Mouse (Mus musculus) MEL (cell line): ENCODE data around the gene Tnfrsf25. TPM values are rescaled to one million over a fixed set of nuclear protein-coding genes. Genes with fewer than 3 reads are reported as not detected.

ENCODE experiments used
- DNase-seq: peaks from one replicate; pipeline ENCODE4 v3.0.0; 2011; ENCODE audit warnings: low read depth, low spot score
- H3K27ac ChIP-seq: 2 replicates; pipeline ENCODE4 v1.5.1; 2012; ENCODE audit warnings: low read depth, mild to moderate bottlenecking, control low read depth, low read length, moderate library complexity; ENCODE audit not compliant: control insufficient read depth
- H3K27me3 ChIP-seq, 2 experiments: fragments of 150-350 bp in 1 of 2; sonication (generic) in 1 of 2; 2 replicates each; pipeline ENCODE4 v1.6.1; 2012; ENCODE audit warnings: low read length in 2 of 2, mild to moderate bottlenecking in 2 of 2, improper control_type of control experiment in 1 of 2, moderate library complexity in 1 of 2; ENCODE audit not compliant: insufficient read depth in 2 of 2, control insufficient read depth in 1 of 2
- H3K36me3 ChIP-seq, 2 experiments: 2 replicates each; pipeline ENCODE4 v1.6.1; 2012 to 2014; ENCODE audit warnings: low read length in 2 of 2, improper control_type of control experiment in 1 of 2, inconsistent platforms in 1 of 2, mild to moderate bottlenecking in 1 of 2; ENCODE audit not compliant: insufficient read depth in 2 of 2, control insufficient read depth in 1 of 2
- H3K4me1 ChIP-seq, 2 experiments: fragments of 150-350 bp in 1 of 2; sonication (generic) in 1 of 2; 2 replicates each; pipeline ENCODE4 v1.6.1; 2012; ENCODE audit warnings: low read length in 2 of 2, improper control_type of control experiment in 1 of 2, mild to moderate bottlenecking in 1 of 2; ENCODE audit not compliant: insufficient read depth in 2 of 2, control insufficient read depth in 1 of 2
- H3K4me3 ChIP-seq, 2 experiments: fragments of 150-350 bp in 1 of 2; sonication (generic) in 1 of 2; 2 replicates each; pipeline ENCODE4 v1.5.1; 2012; ENCODE audit warnings: low read depth in 2 of 2, low read length in 2 of 2, mild to moderate bottlenecking in 2 of 2, moderate library complexity in 2 of 2, control low read depth in 1 of 2, improper control_type of control experiment in 1 of 2; ENCODE audit not compliant: control insufficient read depth in 1 of 2, insufficient read depth in 1 of 2
- H3K79me2 ChIP-seq: 2 replicates; pipeline ENCODE4 v1.6.1; 2012; ENCODE audit warnings: mild to moderate bottlenecking, low read length, moderate library complexity; ENCODE audit not compliant: control insufficient read depth, poor library complexity, insufficient read depth
- H3K9ac ChIP-seq: 2 replicates; pipeline ENCODE4 v1.6.1; 2012; ENCODE audit warnings: low read depth, mild to moderate bottlenecking, control low read depth, low read length, moderate library complexity; ENCODE audit not compliant: control insufficient read depth, poor library complexity, severe bottlenecking
- H3K9me3 ChIP-seq: fragments of 150-350 bp; sonication (generic); replicated peaks from 2 replicates; pipeline ENCODE4 v1.6.1; 2012; ENCODE audit warnings: mild to moderate bottlenecking, low read length, improper control_type of control experiment, moderate library complexity; ENCODE audit not compliant: insufficient read depth
- BHLHE40 ChIP-seq: IDR thresholded peaks from 2 replicates; pipeline ENCODE4 v1.6.1; 2012; ENCODE audit warnings: low read depth, mild to moderate bottlenecking, inconsistent platforms, low read length, improper control_type of control experiment, borderline replicate concordance
- CTCF ChIP-seq, 3 experiments: IDR thresholded peaks in 2 of 3; conservative IDR thresholded peaks in 1 of 3; 2 replicates each; pipeline ENCODE4 v1.5.1; 2011 to 2012; ENCODE audit warnings: low read length in 3 of 3, low read depth in 2 of 3, mild to moderate bottlenecking in 2 of 3, improper control_type of control experiment in 1 of 3, inconsistent platforms in 1 of 3, mixed read lengths in 1 of 3, moderate library complexity in 1 of 3; ENCODE audit not compliant: control insufficient read depth in 1 of 3, insufficient read depth in 1 of 3, poor library complexity in 1 of 3, severe bottlenecking in 1 of 3
- EP300 ChIP-seq, 2 experiments: IDR thresholded peaks; 2 replicates each; pipeline ENCODE4 v1.6.1; 2011; ENCODE audit warnings: improper control_type of control experiment in 2 of 2, low read length in 2 of 2, low read depth in 1 of 2, mild to moderate bottlenecking in 1 of 2
- ETS1 ChIP-seq: IDR thresholded peaks from 2 replicates; pipeline ENCODE4 v1.6.1; 2012; ENCODE audit warnings: low read depth, mild to moderate bottlenecking, inconsistent platforms, low read length, improper control_type of control experiment, moderate library complexity
- GABPA ChIP-seq: IDR thresholded peaks from 2 replicates; pipeline ENCODE4 v1.6.1; 2012; ENCODE audit warnings: low read depth, mild to moderate bottlenecking, inconsistent platforms, low read length, improper control_type of control experiment, moderate library complexity
- HCFC1 ChIP-seq: IDR thresholded peaks from 2 replicates; pipeline ENCODE4 v1.6.1; 2012; ENCODE audit warnings: low read depth, mild to moderate bottlenecking, inconsistent platforms, low read length, improper control_type of control experiment, moderate library complexity
- JUND ChIP-seq: IDR thresholded peaks from 2 replicates; pipeline ENCODE4 v1.6.1; 2011; ENCODE audit warnings: low read depth, mild to moderate bottlenecking, improper control_type of control experiment, low read length
- KAT2A ChIP-seq: conservative IDR thresholded peaks from 2 replicates; pipeline ENCODE4 v1.6.1; 2012; ENCODE audit warnings: low read depth, low read length, improper control_type of control experiment, inconsistent platforms
- MAZ ChIP-seq: IDR thresholded peaks from 2 replicates; pipeline ENCODE4 v1.6.1; 2012; ENCODE audit warnings: low read depth, mild to moderate bottlenecking, inconsistent platforms, low read length, improper control_type of control experiment
- MEF2A ChIP-seq: IDR thresholded peaks from 2 replicates; pipeline ENCODE4 v1.6.1; 2014; ENCODE audit warnings: low read depth, mild to moderate bottlenecking, inconsistent platforms, low read length, improper control_type of control experiment; ENCODE audit not compliant: poor library complexity, insufficient replicate concordance, severe bottlenecking; ENCODE audit errors: extremely low read depth
- MXI1 ChIP-seq: IDR thresholded peaks from 2 replicates; pipeline ENCODE4 v1.6.1; 2011; ENCODE audit warnings: mild to moderate bottlenecking, low read depth, low read length, improper control_type of control experiment
- MYB ChIP-seq: IDR thresholded peaks from 2 replicates; pipeline ENCODE4 v1.6.1; 2011; ENCODE audit warnings: mild to moderate bottlenecking, low read depth, low read length, improper control_type of control experiment
- MYC ChIP-seq: IDR thresholded peaks from 2 replicates; pipeline ENCODE4 v1.6.1; 2011; ENCODE audit warnings: low read depth, mild to moderate bottlenecking, low read length, improper control_type of control experiment, moderate library complexity
- NELFE ChIP-seq: IDR thresholded peaks from 2 replicates; pipeline ENCODE4 v1.6.1; 2011; ENCODE audit warnings: low read depth, low read length, improper control_type of control experiment
- POLR2A ChIP-seq, 2 experiments: IDR thresholded peaks; 2 replicates each; pipeline ENCODE4 v1.6.1; 2011 to 2012; ENCODE audit warnings: low read length in 2 of 2, mild to moderate bottlenecking in 2 of 2, control low read depth in 1 of 2, improper control_type of control experiment in 1 of 2, low read depth in 1 of 2, moderate library complexity in 1 of 2; ENCODE audit not compliant: control insufficient read depth in 1 of 2, insufficient read depth in 1 of 2, poor library complexity in 1 of 2
- RAD21 ChIP-seq: IDR thresholded peaks from 2 replicates; pipeline ENCODE4 v1.6.1; 2011; ENCODE audit warnings: mild to moderate bottlenecking, low read depth, low read length, improper control_type of control experiment
- SIN3A ChIP-seq: IDR thresholded peaks from 2 replicates; pipeline ENCODE4 v1.6.1; 2012; ENCODE audit warnings: low read length, improper control_type of control experiment, inconsistent platforms
- SMC3 ChIP-seq: IDR thresholded peaks from 2 replicates; pipeline ENCODE4 v1.6.1; 2011; ENCODE audit warnings: low read depth, low read length, improper control_type of control experiment
- TAL1 ChIP-seq: IDR thresholded peaks from 2 replicates; pipeline ENCODE4 v1.6.1; 2012; ENCODE audit warnings: mild to moderate bottlenecking, inconsistent platforms, low read length, moderate library complexity, mixed read lengths
- TBP ChIP-seq: IDR thresholded peaks from 2 replicates; pipeline ENCODE4 v1.8.0; 2011; ENCODE audit warnings: low read depth, low read length, improper control_type of control experiment
- TCF12 ChIP-seq: IDR thresholded peaks from 2 replicates; pipeline ENCODE4 v1.6.1; 2014; ENCODE audit warnings: low read depth, mild to moderate bottlenecking, inconsistent platforms, low read length, improper control_type of control experiment, moderate library complexity
- USF1 ChIP-seq: IDR thresholded peaks from 2 replicates; pipeline ENCODE4 v1.6.1; 2014; ENCODE audit warnings: low read depth, mild to moderate bottlenecking, inconsistent platforms, low read length, improper control_type of control experiment, moderate library complexity
- USF2 ChIP-seq, 2 experiments: IDR thresholded peaks; 2 replicates each; pipeline ENCODE4 v1.6.1; 2011 to 2012; ENCODE audit warnings: improper control_type of control experiment in 2 of 2, low read length in 2 of 2, borderline replicate concordance in 1 of 2, inconsistent platforms in 1 of 2, low read depth in 1 of 2, mild to moderate bottlenecking in 1 of 2; ENCODE audit not compliant: insufficient read depth in 1 of 2
- ZMIZ1 ChIP-seq: IDR thresholded peaks from 2 replicates; pipeline ENCODE4 v1.6.1; 2012; ENCODE audit warnings: low read depth, mild to moderate bottlenecking, inconsistent platforms, low read length, improper control_type of control experiment, moderate library complexity
- polyA plus RNA-seq, 2 experiments: library from polyadenylated mRNA; stranded (reverse) in 1 of 2; unstranded in 1 of 2; fragments of >175 nt in 1 of 2; fragments of >200 nt in 1 of 2; gene quantifications; 2 replicates each; pipeline versions ENCODE4 v1.2.1 to v1.2.4; 2012; ENCODE audit warnings: low replicate concordance in 2 of 2, low read depth in 1 of 2; ENCODE audit not compliant: insufficient read length in 2 of 2, insufficient read depth in 1 of 2, missing spikeins in 1 of 2
- total RNA-seq: library from RNA; depleted of rRNA; stranded (reverse); fragments of 300-350 nt; gene quantifications from 2 replicates; pipeline ENCODE4 v1.2.3, GENCODE M21; 2012

The Tnfrsf25 gene
- total and polyA plus RNA-seq, 3 experiments = 0.97 to 1.1 TPM; not detected in 1

- Histone ChIP-seq H3K79me2 (no peaks in the 10 kb centered on the region), H3K36me3 (peaks cover 0 to 2% of the 10 kb centered on the region in 2 experiments; a peak in 2 of 4 replicates), H3K27me3 (no peaks in the 10 kb centered on the region), H3K4me1 (peaks cover 0 to 12% of the 10 kb centered on the region in 2 experiments; a peak in 2 of 4 replicates), H3K27ac (no peak overlapping the region), H3K4me3 (no peak overlapping the region)
- TF ChIP-seq MAZ (no peak), SIN3A (no peak), SMC3 (no peak), JUND (no peak), TAL1 (no peak), MYC (no peak), TCF12 (no peak), USF2 (IDR thresholded peaks at IDR 0.05; ENCODE audit: borderline replicate concordance in 1 of 2, insufficient read depth in 1 of 2, low read depth in 1 of 2, low read length in 2 of 2) (no peak), ETS1 (no peak), GABPA (no peak), EP300 (IDR thresholded peaks at IDR 0.05; ENCODE audit: low read depth in 1 of 2, low read length in 2 of 2) (no peak), MXI1 (no peak), ZMIZ1 (no peak), MEF2A (no peak)
- TF ChIP-seq, all 39 proteins: peak for 0
- Histone ChIP-seq H3K9ac (no peak overlapping the region), H3K9me3 (no peaks in the 10 kb centered on the region)
- no peak for DNase-seq
Measured at GRCm38 (mm10) chr4:152160748-152161147, 45.0 kb downstream of the Tnfrsf25 start.

GRCm38 (mm10) chr4:152161601-152162000 is 45.9 kb downstream of the Tnfrsf25 start:
- Histone ChIP-seq H3K4me3 (no peak overlapping the region), H3K27ac (no peak overlapping the region), H3K9me3 (no peaks in the 10 kb centered on the region), H3K79me2 (no peaks in the 10 kb centered on the region), H3K36me3 (peaks cover 0 to 2% of the 10 kb centered on the region in 2 experiments; a peak in 2 of 4 replicates), H3K27me3 (no peaks in the 10 kb centered on the region), H3K9ac (no peak overlapping the region), H3K4me1 (peaks cover 0 to 14% of the 10 kb centered on the region in 2 experiments; a peak in 2 of 4 replicates)
- no peak for DNase-seq
- no peak for TF ChIP-seq NELFE
- TF ChIP-seq BHLHE40 = no peak
- TF ChIP-seq ETS1 = no peak
- no peak for TF ChIP-seq MYB
- TF ChIP-seq TAL1 = no peak
- TF ChIP-seq HCFC1 = no peak
- no peak for TF ChIP-seq USF1
- no peak for TF ChIP-seq CTCF (IDR thresholded peaks at IDR 0.05 in 2 of 3, conservative IDR thresholded peaks at IDR 0.05 in 1 of 3; ENCODE audit: control insufficient read depth in 1 of 3, insufficient read depth in 1 of 3, low read depth in 2 of 3, low read length in 3 of 3, poor library complexity in 1 of 3, severe bottlenecking in 1 of 3)
- no peak for TF ChIP-seq RAD21
- TF ChIP-seq TBP = no peak
- TF ChIP-seq SIN3A = no peak
- TF ChIP-seq KAT2A = no peak
- no peak for TF ChIP-seq MXI1
- no peak for TF ChIP-seq POLR2A (IDR thresholded peaks at IDR 0.05; ENCODE audit: control insufficient read depth in 1 of 2, insufficient read depth in 1 of 2, low read depth in 1 of 2, low read length in 2 of 2, poor library complexity in 1 of 2)
